Mouse (Mus musculus) embryonic facial prominence, embryonic 13.5 days (tissue): ENCODE measurements around the gene Rab8b. TPM values are rescaled to one million over a fixed set of nuclear protein-coding genes. Genes with fewer than 3 reads are reported as not detected.

ENCODE experiments used
- ATAC-seq: fragments of 200-750 bp; cut with Nextera tagmentation; 2 replicates; pipeline ENCODE4 v1.8.0; 2017; ENCODE audit warnings: low read depth; ENCODE audit not compliant: insufficient number of reproducible peaks, insufficient read depth, low FRiP score, low TSS enrichment
- H3K27ac ChIP-seq: fragments of 300-500 bp; sonication (generic); 2 replicates; pipeline ENCODE4 v1.5.1; 2015; ENCODE audit warnings: moderate library complexity, mild to moderate bottlenecking, inconsistent platforms
- H3K27me3 ChIP-seq: fragments of 300-500 bp; sonication (generic); 2 replicates; pipeline ENCODE4 v1.6.1; 2015; ENCODE audit warnings: mild to moderate bottlenecking, inconsistent platforms
- H3K36me3 ChIP-seq: fragments of 300-500 bp; sonication (generic); 2 replicates; pipeline ENCODE4 v1.6.1; 2015; ENCODE audit warnings: mild to moderate bottlenecking, inconsistent platforms
- H3K4me1 ChIP-seq: fragments of 300-500 bp; sonication (generic); 2 replicates; pipeline ENCODE4 v1.6.1; 2015; ENCODE audit warnings: inconsistent platforms
- H3K4me2 ChIP-seq: fragments of 300-500 bp; sonication (generic); 2 replicates; pipeline ENCODE4 v1.6.1; 2015; ENCODE audit warnings: moderate library complexity, mild to moderate bottlenecking, inconsistent platforms
- H3K4me3 ChIP-seq: fragments of 300-500 bp; sonication (generic); 2 replicates; pipeline ENCODE4 v1.5.1; 2015; ENCODE audit warnings: mild to moderate bottlenecking, inconsistent platforms
- H3K9ac ChIP-seq: fragments of 300-500 bp; sonication (generic); 2 replicates; pipeline ENCODE4 v1.6.1; 2015; ENCODE audit warnings: mild to moderate bottlenecking, inconsistent platforms
- H3K9me3 ChIP-seq: fragments of 300-500 bp; sonication (generic); 2 replicates; pipeline ENCODE4 v1.6.1; 2016; ENCODE audit warnings: inconsistent platforms
- WGBS: fragments of 180-500 bp; shearing (Covaris S2); methylation state at CpG from one replicate; pipeline ENCODE4 v1.1.7; 2015; ENCODE audit warnings: mixed read lengths; 5-methylcytosine and 5-hydroxymethylcytosine counted together
- polyA plus RNA-seq: library from polyadenylated mRNA; unstranded; fragments of >200 nt; fragmentation: Nextera tagmentation; extraction: Ambion mirVana; gene quantifications from 2 replicates; pipeline ENCODE4 v1.2.1, GENCODE M21; 2015

The Rab8b gene
- polyA plus RNA-seq, 1 experiment from 2014 or later, result 20.6 TPM

GRCm38 (mm10) chr9:66933869-66934808, 14.7 kb upstream of the Rab8b start:
- Histone ChIP-seq H3K9me3 (no peaks in the 10 kb centered on the region), H3K27ac (no peak overlapping the region), H3K4me1 (peaks cover 5% of the 10 kb centered on the region; the same call in 1 of the 2 replicates), H3K4me3 (no peak overlapping the region), H3K9ac (no peak overlapping the region), H3K36me3 (no peaks in the 10 kb centered on the region), H3K4me2 (no peak overlapping the region), H3K27me3 (no peaks in the 10 kb centered on the region)
- ATAC-seq, result no peak
- 66% methylated on average over 19 of the region's 19 CpGs for WGBS

GRCm38 (mm10) chr9:66930351-66930750, 10.9 kb upstream of the Rab8b start:
- Histone ChIP-seq H3K27me3 (no peaks in the 10 kb centered on the region), H3K9me3 (no peaks in the 10 kb centered on the region), H3K27ac (no peak overlapping the region), H3K4me2 (no peak overlapping the region), H3K9ac (no peak overlapping the region), H3K4me1 (no peaks in the 10 kb centered on the region), H3K4me3 (no peak overlapping the region), H3K36me3 (no peaks in the 10 kb centered on the region)
- no peak for ATAC-seq
- WGBS, result 68% methylated on average over 7 of the region's 7 CpGs

GRCm38 (mm10) chr9:66927696-66928402, 8.4 kb upstream of the Rab8b start:
- Histone ChIP-seq H3K27ac (no peak overlapping the region), H3K27me3 (no peaks in the 10 kb centered on the region), H3K36me3 (no peaks in the 10 kb centered on the region), H3K4me1 (no peaks in the 10 kb centered on the region), H3K9ac (no peak overlapping the region), H3K4me2 (no peak overlapping the region), H3K9me3 (no peaks in the 10 kb centered on the region), H3K4me3 (no peak overlapping the region)
- 82% methylated on average over 8 of the region's 8 CpGs for WGBS
- no peak for ATAC-seq

GRCm38 (mm10) chr9:66925853-66926252, 6.4 kb upstream of the Rab8b start:
- Histone ChIP-seq H3K4me1 (no peaks in the 10 kb centered on the region), H3K4me3 (no peak overlapping the region), H3K4me2 (no peak overlapping the region), H3K27me3 (no peaks in the 10 kb centered on the region), H3K27ac (no peak overlapping the region), H3K9me3 (no peaks in the 10 kb centered on the region), H3K36me3 (no peaks in the 10 kb centered on the region), H3K9ac (no peak overlapping the region)
- no peak for ATAC-seq
- WGBS, result 71% methylated on average over 3 of the region's 3 CpGs

- WGBS, result 92% methylated on average over 1 of the region's 1 CpGs
- Histone ChIP-seq H3K36me3 (no peaks in the 10 kb centered on the region), H3K4me2 (no peak overlapping the region), H3K4me3 (no peak overlapping the region), H3K9me3 (no peaks in the 10 kb centered on the region), H3K27ac (no peak overlapping the region), H3K9ac (no peak overlapping the region), H3K27me3 (no peaks in the 10 kb centered on the region), H3K4me1 (peaks cover 12% of the 10 kb centered on the region)
- no peak for ATAC-seq
Measured at GRCm38 (mm10) chr9:66922076-66922475, 2.6 kb upstream of the Rab8b start.

- Histone ChIP-seq H3K4me2 (peak overlapping the region; percentile 91), H3K9ac (no peak overlapping the region), H3K4me3 (0 out of 2 replicates have a peak overlapping the region, but pooled peaks have one; percentile 13), H3K4me1 (peaks cover 23% of the 10 kb centered on the region), H3K27ac (no peak overlapping the region), H3K9me3 (no peaks in the 10 kb centered on the region), H3K36me3 (no peaks in the 10 kb centered on the region), H3K27me3 (no peaks in the 10 kb centered on the region)
- no peak for ATAC-seq
- WGBS, result 13% methylated on average over 6 of the region's 6 CpGs
Measured at GRCm38 (mm10) chr9:66920488-66921279, 1.2 kb upstream of the Rab8b start.

- H3K36me3 ChIP-seq, result no peaks in the 10 kb centered on the region
- H3K27me3 ChIP-seq, result no peaks in the 10 kb centered on the region
- H3K9ac ChIP-seq, result peak overlapping the region; percentile 93
- no peak for ATAC-seq
- H3K4me1 ChIP-seq, result peaks cover 29% of the 10 kb centered on the region
- peak overlapping the region; percentile 88 for H3K27ac ChIP-seq
- WGBS, result under 1% methylated on average over 14 of the region's 14 CpGs
- peak overlapping the region; percentile 91 for H3K4me3 ChIP-seq
- H3K9me3 ChIP-seq, result no peaks in the 10 kb centered on the region
- H3K4me2 ChIP-seq, result peak overlapping the region; percentile 91
Measured at GRCm38 (mm10) chr9:66919981-66920380, 494 bp upstream of the Rab8b start.

GRCm38 (mm10) chr9:66918672-66919330, 686 bp downstream of the Rab8b start:
- 2% methylated on average over 27 of the region's 27 CpGs for WGBS
- Histone ChIP-seq H3K27me3 (no peaks in the 10 kb centered on the region), H3K9ac (peak overlapping the region; percentile 93), H3K4me2 (peak overlapping the region; percentile 91), H3K4me1 (peaks cover 30% of the 10 kb centered on the region), H3K4me3 (peak overlapping the region; percentile 91), H3K36me3 (no peaks in the 10 kb centered on the region), H3K27ac (peak overlapping the region; percentile 88), H3K9me3 (no peaks in the 10 kb centered on the region)
- ATAC-seq, result no peak

- 70% methylated on average over 1 of the region's 1 CpGs for WGBS
- H3K4me3 ChIP-seq, result peak overlapping the region; percentile 91
Measured at GRCm38 (mm10) chr9:66917892-66918255, 1.6 kb downstream of the Rab8b start.

GRCm38 (mm10) chr9:66917216-66917891, 2.1 kb downstream of the Rab8b start:
- Histone ChIP-seq H3K27me3 (no peaks in the 10 kb centered on the region), H3K4me2 (no peak overlapping the region), H3K4me1 (peaks cover 30% of the 10 kb centered on the region), H3K9ac (no peak overlapping the region), H3K27ac (no peak overlapping the region), H3K36me3 (no peaks in the 10 kb centered on the region), H3K9me3 (no peaks in the 10 kb centered on the region), H3K4me3 (no peak overlapping the region)
- 87% methylated on average over 8 of the region's 8 CpGs for WGBS
- ATAC-seq, result no peak

More at GRCm38 (mm10) chr9:66917892-66918255, 1.6 kb downstream of the Rab8b start:
- ATAC-seq, result no peak
- Histone ChIP-seq H3K4me2 (peak overlapping the region; percentile 91), H3K4me1 (peaks cover 30% of the 10 kb centered on the region), H3K27ac (no peak overlapping the region), H3K9me3 (no peaks in the 10 kb centered on the region), H3K27me3 (no peaks in the 10 kb centered on the region), H3K9ac (no peak overlapping the region), H3K36me3 (no peaks in the 10 kb centered on the region)
